Mouse (Mus musculus) megakaryocyte, embryonic 14.5 days (primary cell): ENCODE results near the gene Zfp518a.

Experiments used
- FLI1 ChIP-seq: IDR thresholded peaks from 2 replicates; pipeline ENCODE4 v1.6.1; 2012; ENCODE audit warnings: low read length, inconsistent platforms, mixed read lengths
- GATA1 ChIP-seq: IDR thresholded peaks from 3 replicates; pipeline ENCODE4 v1.6.1; 2012; ENCODE audit warnings: mixed read lengths, low read length, inconsistent platforms, borderline replicate concordance

DNA sequence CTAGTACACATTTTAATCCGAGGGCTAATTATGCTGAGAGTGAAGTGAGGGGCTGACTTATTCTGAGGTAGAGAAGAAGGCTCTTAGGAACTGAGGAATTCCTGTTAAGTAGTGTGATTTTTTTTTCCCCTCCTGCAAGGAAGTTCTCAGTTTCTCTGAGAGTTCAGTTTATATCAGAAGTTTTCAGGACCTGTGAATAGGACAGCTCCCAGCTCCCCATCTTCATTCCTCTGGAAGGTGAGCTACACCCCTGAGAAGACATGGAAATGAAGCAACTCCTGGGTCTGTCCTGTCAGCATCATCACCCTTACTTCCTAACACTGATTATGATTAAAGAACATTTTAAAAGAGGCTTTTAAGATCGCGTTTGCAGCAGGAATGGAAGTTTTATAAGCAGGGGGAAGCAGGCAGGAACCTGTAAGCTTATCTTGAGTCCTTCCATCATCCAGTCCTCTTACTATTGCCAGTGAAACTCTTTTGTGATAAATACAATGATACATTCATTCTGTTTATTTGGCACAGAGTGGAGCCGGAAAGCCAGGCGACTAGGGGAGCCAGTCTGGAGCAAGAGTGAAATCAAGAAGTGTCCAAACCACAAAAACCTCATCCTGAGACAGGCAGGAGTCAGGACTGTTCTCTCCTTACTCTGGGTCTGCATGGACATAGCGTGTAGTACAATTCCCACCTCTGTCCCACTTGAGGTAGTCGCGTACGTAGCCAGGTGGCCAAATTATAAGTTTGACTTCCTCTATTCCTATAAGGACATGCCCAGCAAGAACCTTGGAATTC lies 37.3 kb downstream of the Zfp518a start:
- no peak for TF ChIP-seq GATA1
- no peak for TF ChIP-seq FLI1
